ENCODE assay signal across 8 mouse cellular contexts in the genomic region with DNA sequence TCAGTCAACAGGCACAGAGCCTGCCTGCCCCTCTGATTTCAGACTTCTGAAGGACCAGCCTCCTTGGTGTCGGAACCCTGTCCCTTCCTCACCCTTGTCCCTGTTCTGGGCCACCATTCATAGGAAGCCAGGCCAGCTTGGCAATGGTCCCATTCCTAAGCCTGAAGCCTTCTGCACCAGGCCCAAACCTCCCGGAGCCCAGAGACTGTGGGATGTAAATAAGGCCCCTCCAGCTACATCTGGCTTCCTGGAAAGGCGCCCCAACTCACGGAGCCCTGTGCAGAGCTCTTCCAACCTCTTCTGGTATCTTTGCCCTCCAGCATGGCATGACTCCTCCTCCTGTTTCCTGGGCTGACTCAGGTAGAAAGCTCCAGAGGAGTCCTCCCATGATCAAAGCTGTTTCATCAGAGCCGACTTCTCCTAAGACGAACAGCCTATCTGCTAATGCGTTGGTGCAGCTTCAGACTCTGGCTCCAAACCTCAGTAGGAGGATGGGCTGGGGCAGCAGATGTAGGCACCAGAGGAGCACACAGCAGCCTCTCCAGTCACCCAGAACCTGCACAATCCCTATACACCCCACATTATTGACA.
A peak's percentile ranks its signal among the peaks of the same experiment; 100 is the strongest.
DNase-seq lines count a peak whose midpoint lies in the region; ATAC-seq and TF ChIP-seq lines count a peak whose summit lies in the region.

No protein-coding gene starts in this region.

- H3K4me2 ChIP-seq in lung, embryonic 15.5 days: no peak overlapping the region
- H3K4me2 ChIP-seq in lung, postnatal 0 days (replicated peaks; ENCODE audit: low read depth, low read length): no peak overlapping the region
- no peak overlapping the region for H3K4me2 ChIP-seq in midbrain, embryonic 16.5 days (ENCODE audit: low read length)

- no peak overlapping the region for H3K9ac ChIP-seq in lung, embryonic 15.5 days
- H3K9ac ChIP-seq in lung, postnatal 0 days (replicated peaks; ENCODE audit: low read depth): no peak overlapping the region
- H3K9ac ChIP-seq in midbrain, embryonic 16.5 days (ENCODE audit: low read depth, low read length): no peak overlapping the region

- 0 out of 2 replicates have a peak, but pooled peaks have one; percentile 6 for ATAC-seq in lung, embryonic 15.5 days (ENCODE audit: borderline replicate concordance, extremely low read depth, low FRiP score, low TSS enrichment)
- no peak for ATAC-seq in lung, postnatal 0 days
- peak; percentile 46; the same call in 1 of the 2 replicates for ATAC-seq in midbrain, embryonic 16.5 days

- H3K36me3 ChIP-seq in lung, embryonic 15.5 days: no peaks in the 10 kb centered on the region
- H3K36me3 ChIP-seq in lung, postnatal 0 days (ENCODE audit: insufficient read depth, low read length): no peaks in the 10 kb centered on the region
- no peaks in the 10 kb centered on the region for H3K36me3 ChIP-seq in midbrain, embryonic 16.5 days (ENCODE audit: control insufficient read depth, insufficient read depth, low read length)

- WGBS in lung, embryonic 15.5 days: 35% methylated on average over 7 of the region's 7 CpGs
- WGBS in lung, postnatal 0 days: 32% methylated on average over 7 of the region's 7 CpGs
- 44% methylated on average over 7 of the region's 7 CpGs for WGBS in midbrain, embryonic 16.5 days

- TF ChIP-seq CTCF in lung, postnatal 0 days (IDR thresholded peaks at IDR 0.05): no peak

- no peak overlapping the region for H3K4me3 ChIP-seq in lung, embryonic 15.5 days
- no peak overlapping the region for H3K4me3 ChIP-seq in lung, postnatal 0 days (ENCODE audit: low read depth, low read length)
- H3K4me3 ChIP-seq in brown adipose tissue, adult 24 weeks (ENCODE audit: insufficient read depth, low read depth, low read length): no peak overlapping the region
- no peak overlapping the region for H3K4me3 ChIP-seq in midbrain, embryonic 16.5 days (ENCODE audit: low read depth, low read length)

- peaks cover 28% of the 10 kb centered on the region for H3K4me1 ChIP-seq in lung, embryonic 15.5 days
- H3K4me1 ChIP-seq in lung, postnatal 0 days (ENCODE audit: insufficient read depth, low read depth, low read length): no peaks in the 10 kb centered on the region
- H3K4me1 ChIP-seq in brown adipose tissue, adult 24 weeks (ENCODE audit: control insufficient read depth, insufficient read depth, insufficient read length, low read length): peaks cover 44% of the 10 kb centered on the region
- peaks cover 16% of the 10 kb centered on the region for H3K4me1 ChIP-seq in midbrain, embryonic 16.5 days (ENCODE audit: control insufficient read depth, insufficient read depth, low read length)

- no peak for TF ChIP-seq EP300 in lung, postnatal 0 days (IDR thresholded peaks at IDR 0.05)

- no peaks in the 10 kb centered on the region for H3K9me3 ChIP-seq in lung, embryonic 15.5 days
- no peaks in the 10 kb centered on the region for H3K9me3 ChIP-seq in lung, postnatal 0 days (ENCODE audit: low read length)
- H3K9me3 ChIP-seq in midbrain, embryonic 16.5 days (replicated peaks; ENCODE audit: control insufficient read depth, low read length, poor library complexity, severe bottlenecking): no peaks in the 10 kb centered on the region; the same call in 1 of the 2 replicates

- no peaks in the 10 kb centered on the region; the same call in 1 of the 2 replicates for H3K27me3 ChIP-seq in lung, embryonic 15.5 days
- no peaks in the 10 kb centered on the region for H3K27me3 ChIP-seq in lung, postnatal 0 days (replicated peaks; ENCODE audit: insufficient read depth, low read length)
- no peaks in the 10 kb centered on the region for H3K27me3 ChIP-seq in midbrain, embryonic 16.5 days (ENCODE audit: control insufficient read depth, insufficient read depth, low read depth, low read length)

- H3K27ac ChIP-seq in lung, embryonic 15.5 days: no peak overlapping the region
- H3K27ac ChIP-seq in lung, postnatal 0 days (ENCODE audit: low read length): no peak overlapping the region
- peak overlapping the region; percentile 48 for H3K27ac ChIP-seq in brown adipose tissue, adult 24 weeks (replicated peaks; ENCODE audit: low read depth, low read length)
- peak overlapping the region; percentile 5; the same call in 1 of the 2 replicates for H3K27ac ChIP-seq in midbrain, embryonic 16.5 days (ENCODE audit: low read length)

- DNase-seq in lung, postnatal 0 days (ENCODE audit: low spot score): no peak
- DNase-seq in fat pad, adult 2 months (ENCODE audit: extremely low read depth, low read depth, low spot score): peak; percentile 31
- peak; percentile 55 for DNase-seq in kidney, postnatal 14 days
- no peak for DNase-seq in urinary bladder, adult 18-20 months (ENCODE audit: low spot score in 2 of 2)
- DNase-seq in ovary, postnatal 10 days (ENCODE audit: low spot score): no peak

Comparison
In these comparisons a context has a peak if more than half of its experiments do, and no peak if none do; other contexts are left out.
1. H3K27ac ChIP-seq: peak in brown adipose tissue, adult 24 weeks (single experiment) and midbrain, embryonic 16.5 days (single experiment); none in lung, embryonic 15.5 days (single experiment) and lung, postnatal 0 days (single experiment).
2. DNase-seq: peak in fat pad, adult 2 months (single experiment) and kidney, postnatal 14 days (single experiment); none in lung, postnatal 0 days (single experiment), urinary bladder, adult 18-20 months (0 of 2) and ovary, postnatal 10 days (single experiment).